Mouse (Mus musculus) lung, postnatal 0 days (tissue): ENCODE measurements around the gene Vamp9.

Experiments used
- CTCF ChIP-seq: IDR thresholded peaks from 2 replicates; pipeline ENCODE4 v1.5.1; 2016; ENCODE audit warnings: antibody characterized with exemption, mild to moderate bottlenecking
- EP300 ChIP-seq: IDR thresholded peaks from 2 replicates; pipeline ENCODE4 v1.6.1; 2016; ENCODE audit warnings: antibody characterized with exemption, mild to moderate bottlenecking, control low read depth

DNA sequence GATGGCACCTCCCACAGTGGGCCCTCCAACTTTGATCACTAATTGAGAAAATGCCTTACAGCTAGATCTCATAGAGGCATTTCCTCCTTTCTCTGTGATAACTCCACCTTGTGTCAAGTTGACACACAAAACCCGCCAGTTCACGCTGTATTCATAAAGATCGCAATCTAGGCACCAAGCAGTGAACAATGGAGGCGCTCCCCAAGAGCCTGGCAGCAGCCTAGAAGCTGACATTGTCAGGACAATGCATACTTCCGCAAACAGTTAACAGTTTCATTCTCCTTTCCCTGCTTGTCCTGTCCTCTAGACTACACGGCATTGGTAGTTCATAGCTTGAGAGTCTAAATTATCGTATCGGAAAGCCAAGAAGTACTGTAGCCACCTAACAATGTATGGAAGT is 16.0 kb downstream of the Vamp9 start:
- TF ChIP-seq CTCF (no peak), EP300 (no peak)
